ENCODE assay signal across 29 mouse cellular contexts in the genomic region with DNA sequence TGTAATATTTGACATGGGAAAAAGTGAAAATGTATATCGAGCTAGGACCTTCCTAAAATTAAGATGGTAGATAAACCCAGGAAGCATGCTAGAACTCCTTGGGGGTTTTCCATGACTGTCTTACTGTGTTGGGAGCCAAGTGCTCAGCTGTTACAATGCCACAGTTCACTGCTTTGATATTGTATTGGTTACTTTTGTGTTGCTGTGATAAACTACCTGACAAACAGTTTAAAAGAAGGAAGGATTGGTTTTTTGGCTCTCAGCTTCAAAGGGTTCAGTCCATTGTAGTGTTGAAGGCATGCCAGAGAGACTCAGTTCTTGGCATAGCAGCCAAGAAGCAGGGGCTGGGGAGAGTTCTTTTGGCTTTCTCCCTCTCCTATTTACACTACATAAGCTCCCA.
"Had no signal": no experiment of that assay in that cellular context is flagged by ENCODE, and none has a peak within 500 bp of the region (broad histone marks: within the 10 kb centered on the region; RNA-seq: fewer than 3 reads in every experiment).

No protein-coding gene starts in this region.

- H3K4me1 ChIP-seq: limb, embryonic 10.5 days; limb, embryonic 12.5 days; limb, embryonic 13.5 days; limb, embryonic 15.5 days; liver, embryonic 12.5 days; liver, embryonic 13.5 days; liver, embryonic 15.5 days; megakaryocyte, embryonic 14.5 days; midbrain, embryonic 10.5 days; midbrain, embryonic 12.5 days; midbrain, embryonic 13.5 days; midbrain, embryonic 15.5 days; neural tube, embryonic 12.5 days had no signal

- H3K36me3 ChIP-seq: limb, embryonic 10.5 days; limb, embryonic 12.5 days; limb, embryonic 13.5 days; limb, embryonic 15.5 days; liver, embryonic 12.5 days; liver, embryonic 13.5 days; liver, embryonic 15.5 days; midbrain, embryonic 10.5 days; midbrain, embryonic 12.5 days; midbrain, embryonic 13.5 days; midbrain, embryonic 15.5 days; neural tube, embryonic 12.5 days had no signal

- H3K9ac ChIP-seq: limb, embryonic 12.5 days; limb, embryonic 13.5 days; limb, embryonic 15.5 days; liver, embryonic 12.5 days; liver, embryonic 13.5 days; liver, embryonic 14.5 days; liver, embryonic 15.5 days; liver, postnatal 0 days; midbrain, embryonic 12.5 days; midbrain, embryonic 13.5 days; midbrain, embryonic 15.5 days; neural tube, embryonic 12.5 days had no signal

- H3K4me3 ChIP-seq: left cerebral cortex, adult 2 months; limb, embryonic 10.5 days; limb, embryonic 12.5 days; limb, embryonic 13.5 days; limb, embryonic 15.5 days; liver, embryonic 12.5 days; liver, embryonic 13.5 days; liver, embryonic 15.5 days; megakaryocyte, embryonic 14.5 days; midbrain, embryonic 10.5 days; midbrain, embryonic 12.5 days; midbrain, embryonic 13.5 days; midbrain, embryonic 15.5 days; myocyte; neural tube, embryonic 12.5 days had no signal

- H3K4me2 ChIP-seq: limb, embryonic 12.5 days; limb, embryonic 13.5 days; limb, embryonic 15.5 days; liver, embryonic 11.5 days; liver, embryonic 12.5 days; liver, embryonic 13.5 days; liver, embryonic 15.5 days; midbrain, embryonic 11.5 days; midbrain, embryonic 12.5 days; midbrain, embryonic 13.5 days; midbrain, embryonic 15.5 days; neural tube, embryonic 12.5 days had no signal

- ATAC-seq: liver, embryonic 12.5 days; liver, postnatal 0 days; lung, postnatal 0 days; midbrain, embryonic 13.5 days; midbrain, embryonic 15.5 days; midbrain, embryonic 16.5 days had no signal

- H3K27me3 ChIP-seq: limb, embryonic 12.5 days; limb, embryonic 13.5 days; limb, embryonic 15.5 days; liver, embryonic 12.5 days; liver, embryonic 13.5 days; liver, embryonic 15.5 days; megakaryocyte, embryonic 14.5 days; midbrain, embryonic 12.5 days; midbrain, embryonic 13.5 days; midbrain, embryonic 15.5 days; neural tube, embryonic 12.5 days had no signal

- H3K27ac ChIP-seq: left cerebral cortex, adult 2 months; limb, embryonic 10.5 days; limb, embryonic 12.5 days; limb, embryonic 13.5 days; limb, embryonic 15.5 days; liver, embryonic 12.5 days; liver, embryonic 13.5 days; liver, embryonic 14.5 days; liver, embryonic 15.5 days; macrophage; midbrain, embryonic 10.5 days; midbrain, embryonic 12.5 days; midbrain, embryonic 13.5 days; midbrain, embryonic 15.5 days; neural tube, embryonic 12.5 days had no signal

- DNase-seq: layer of hippocampus, postnatal 36 days; left cerebral cortex, postnatal 4 days; liver; liver, embryonic 13.5 days; liver, postnatal 0 days; lung, adult 2 months; lung, postnatal 10 days; lung, postnatal 4 days; midbrain, embryonic 14.5 days had no signal

- H3K9me3 ChIP-seq: limb, embryonic 10.5 days; limb, embryonic 12.5 days; limb, embryonic 13.5 days; limb, embryonic 15.5 days; liver, embryonic 12.5 days; liver, embryonic 13.5 days; liver, embryonic 15.5 days; midbrain, embryonic 10.5 days; midbrain, embryonic 12.5 days; midbrain, embryonic 13.5 days; midbrain, embryonic 15.5 days; neural tube, embryonic 12.5 days had no signal
